Mouse (Mus musculus) adrenal gland, adult (tissue): ENCODE data around the gene Tspan15.

Source experiments
- DNase-seq, 2 experiments: peaks; one replicate each; pipeline ENCODE4 v3.0.0; 2022 to 2023; ENCODE audit warnings: low spot score in 1 of 2; ENCODE audit not compliant: inconsistent age in 2 of 2

Tspan15 gene

GRCm38 (mm10) chr10:62194461-62194860 is 36.6 kb downstream of the Tspan15 start:
- DNase-seq, result peak in 1 of 2 experiments; percentile 34

- peak in 1 of 2 experiments; percentile 29 for DNase-seq
Observed at GRCm38 (mm10) chr10:62194043-62194442, 37.0 kb downstream of the Tspan15 start.

- DNase-seq, result peak; percentile 88 to 95
Observed at GRCm38 (mm10) chr10:62192701-62193157, 38.3 kb downstream of the Tspan15 start.

GRCm38 (mm10) chr10:62190821-62191220 is 40.2 kb downstream of the Tspan15 start:
- peak in 1 of 2 experiments; percentile 30 for DNase-seq

- peak; percentile 39 to 50 for DNase-seq
Observed at GRCm38 (mm10) chr10:62189910-62190309, 41.1 kb downstream of the Tspan15 start.

- peak in 1 of 2 experiments; percentile 34 for DNase-seq
Observed at GRCm38 (mm10) chr10:62189303-62189702, 41.7 kb downstream of the Tspan15 start.

- DNase-seq, result peak; percentile 79 to 95
Observed at GRCm38 (mm10) chr10:62186882-62187281, 44.2 kb downstream of the Tspan15 start.

GRCm38 (mm10) chr10:62183053-62183452 is 48.0 kb downstream of the Tspan15 start:
- peak; percentile 91 to 98 for DNase-seq

GRCm38 (mm10) chr10:62182471-62183014 is 48.5 kb downstream of the Tspan15 start:
- no peak for DNase-seq

GRCm38 (mm10) chr10:62181701-62182100 is 49.4 kb downstream of the Tspan15 start:
- no peak for DNase-seq

- no peak for DNase-seq
Observed at GRCm38 (mm10) chr10:62179944-62180343, 51.1 kb downstream of the Tspan15 start.

- no peak for DNase-seq
Observed at GRCm38 (mm10) chr10:62174533-62175313, 56.3 kb downstream of the Tspan15 start.

GRCm38 (mm10) chr10:62173941-62174448 is 57.1 kb downstream of the Tspan15 start:
- no peak for DNase-seq

- no peak for DNase-seq
Observed at GRCm38 (mm10) chr10:62172841-62173553, 58.1 kb downstream of the Tspan15 start.

GRCm38 (mm10) chr10:62162410-62162809 is 68.6 kb downstream of the Tspan15 start:
- DNase-seq, result peak in 1 of 2 experiments; percentile 21

- DNase-seq, result no peak
Observed at GRCm38 (mm10) chr10:62149929-62150328, 81.1 kb downstream of the Tspan15 start.

GRCm38 (mm10) chr10:62147466-62148248 is 83.4 kb downstream of the Tspan15 start:
- DNase-seq, result no peak

GRCm38 (mm10) chr10:62145957-62146356 is 85.1 kb downstream of the Tspan15 start:
- no peak for DNase-seq

GRCm38 (mm10) chr10:62143820-62144219 is 87.2 kb downstream of the Tspan15 start, which contains the start of gene Fam241b:
TSS of gene Fam241b (minus strand) at chr10:62143920.
- DNase-seq, result no peak

GRCm38 (mm10) chr10:62138040-62138439 is 93.0 kb downstream of the Tspan15 start:
- DNase-seq, result peak; percentile 7 to 48

- DNase-seq, result no peak
Observed at GRCm38 (mm10) chr10:62137150-62137549, 93.9 kb downstream of the Tspan15 start.
